Mouse (Mus musculus): ENCODE measurements around the gene Gm20388.

DNA sequence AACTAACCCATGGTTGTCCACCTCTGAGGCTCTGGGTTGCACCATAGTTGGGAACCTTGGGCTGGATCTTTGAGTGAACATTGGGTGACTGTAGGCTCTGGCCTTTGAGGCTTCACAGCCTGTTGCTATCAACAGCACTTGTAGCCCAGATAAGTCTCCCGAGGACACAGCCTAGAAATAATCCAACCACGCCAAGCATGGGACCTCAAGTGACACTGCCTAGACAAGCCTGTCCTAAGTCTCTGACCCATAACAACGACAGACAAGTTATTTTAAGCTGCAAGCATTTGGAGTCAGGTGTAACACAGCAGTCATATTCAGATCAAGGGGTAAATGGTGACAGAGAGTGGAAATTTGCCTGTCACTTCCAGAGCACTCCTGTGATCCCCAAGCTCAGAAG lies 3304.8 kb downstream of the Gm20388 start:
- no peak for TF ChIP-seq POLR2A (IDR thresholded peaks at IDR 0.05; ENCODE audit: insufficient read depth, low read depth, low read length)
- TF ChIP-seq CTCF (IDR thresholded peaks at IDR 0.05; ENCODE audit: insufficient read depth, low read depth, low read length): no peak

All from olfactory bulb, adult 2 months (tissue).